ENCODE assay signal across 7 mouse cellular contexts in the genomic region with DNA sequence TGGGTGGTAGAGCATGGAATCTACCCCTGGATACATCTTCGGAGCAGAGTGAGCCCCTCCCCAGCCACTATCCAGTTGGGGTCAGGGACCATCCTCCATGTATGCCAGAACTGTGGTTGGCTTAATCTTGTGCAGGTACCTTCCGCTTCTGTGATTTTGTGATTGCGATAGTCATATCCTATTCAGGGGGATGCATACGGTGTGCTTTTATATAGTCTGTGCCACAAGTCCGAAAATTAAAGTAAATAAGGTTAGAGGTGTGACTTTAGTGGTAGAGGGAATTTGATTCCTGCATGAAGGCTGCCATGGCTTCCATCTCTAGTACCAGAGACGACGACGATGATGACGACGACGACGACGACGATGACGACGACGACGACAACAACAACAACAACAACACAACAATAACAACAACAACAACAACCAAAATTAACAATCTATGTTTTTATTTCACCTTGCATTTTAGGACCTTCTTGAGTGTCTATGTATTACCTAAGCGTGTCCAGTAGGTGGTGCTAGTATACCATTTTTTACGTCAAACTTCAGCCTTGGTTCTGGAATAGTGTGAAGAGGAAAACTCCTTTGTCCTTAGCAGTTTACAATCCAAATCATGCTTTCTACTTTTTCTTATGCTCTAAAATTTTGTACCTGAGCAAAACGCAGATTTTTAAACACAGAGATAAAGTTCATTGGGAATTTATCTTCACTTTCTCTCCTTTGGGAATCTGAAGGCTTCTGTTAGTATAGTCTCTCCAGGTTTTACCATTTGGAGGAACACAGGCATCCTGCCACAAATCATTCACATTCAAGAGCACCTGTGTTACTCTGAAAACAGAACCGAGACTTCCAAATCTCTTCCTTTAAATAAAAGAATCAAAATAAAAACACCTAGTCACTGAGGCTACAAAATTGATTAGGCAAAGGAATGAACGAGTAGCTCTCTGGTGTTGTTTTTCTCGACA.
DNase-seq lines count a peak whose midpoint lies in the region; ATAC-seq and TF ChIP-seq lines count a peak whose summit lies in the region.

No protein-coding gene starts in this region.

- no peaks in the 10 kb centered on the region for H3K27me3 ChIP-seq in embryonic facial prominence, embryonic 12.5 days
- H3K27me3 ChIP-seq in lung, postnatal 0 days (replicated peaks; ENCODE audit: insufficient read depth, low read length) = no peaks in the 10 kb centered on the region
- no peaks in the 10 kb centered on the region for H3K27me3 ChIP-seq in kidney, embryonic 15.5 days

- no peak for TF ChIP-seq EP300 in lung, postnatal 0 days (IDR thresholded peaks at IDR 0.05)

- H3K4me3 ChIP-seq in embryonic facial prominence, embryonic 12.5 days = no peak overlapping the region
- H3K4me3 ChIP-seq in lung, postnatal 0 days (ENCODE audit: low read depth, low read length) = no peak overlapping the region
- no peak overlapping the region for H3K4me3 ChIP-seq in kidney, embryonic 15.5 days (replicated peaks)

- H3K9ac ChIP-seq in embryonic facial prominence, embryonic 12.5 days = no peak overlapping the region
- no peak overlapping the region for H3K9ac ChIP-seq in lung, postnatal 0 days (replicated peaks; ENCODE audit: low read depth)
- H3K9ac ChIP-seq in kidney, embryonic 15.5 days = no peak overlapping the region

- WGBS in embryonic facial prominence, embryonic 12.5 days = 31% methylated on average over 24 of the region's 24 CpGs
- 27% methylated on average over 24 of the region's 24 CpGs for WGBS in lung, postnatal 0 days
- 31% methylated on average over 24 of the region's 24 CpGs for WGBS in kidney, embryonic 15.5 days

- no peaks in the 10 kb centered on the region for H3K36me3 ChIP-seq in embryonic facial prominence, embryonic 12.5 days
- no peaks in the 10 kb centered on the region for H3K36me3 ChIP-seq in lung, postnatal 0 days (ENCODE audit: insufficient read depth, low read length)
- H3K36me3 ChIP-seq in kidney, embryonic 15.5 days = no peaks in the 10 kb centered on the region

- no peak overlapping the region for H3K4me2 ChIP-seq in embryonic facial prominence, embryonic 12.5 days (replicated peaks)
- H3K4me2 ChIP-seq in lung, postnatal 0 days (replicated peaks; ENCODE audit: low read depth, low read length) = no peak overlapping the region
- no peak overlapping the region for H3K4me2 ChIP-seq in kidney, embryonic 15.5 days

- H3K4me1 ChIP-seq in embryonic facial prominence, embryonic 12.5 days = no peaks in the 10 kb centered on the region
- H3K4me1 ChIP-seq in lung, postnatal 0 days (ENCODE audit: insufficient read depth, low read depth, low read length) = no peaks in the 10 kb centered on the region
- peaks cover 22% of the 10 kb centered on the region for H3K4me1 ChIP-seq in kidney, embryonic 15.5 days

- peak; percentile 27 for DNase-seq in kidney, postnatal 14 days
- no peak for DNase-seq in kidney, postnatal 4 days
- DNase-seq in MN1 (ENCODE audit: low spot score) = peak; percentile 63
- DNase-seq in lung, postnatal 0 days (ENCODE audit: low spot score) = peak; percentile 80
- no peak for DNase-seq in spleen, postnatal 14 days (ENCODE audit: low spot score in 2 of 2)

- peak; percentile 64; the same call in 1 of the 2 replicates for ATAC-seq in embryonic facial prominence, embryonic 12.5 days (ENCODE audit: insufficient number of reproducible peaks, insufficient read depth, low FRiP score, low TSS enrichment)
- no peak for ATAC-seq in lung, postnatal 0 days
- ATAC-seq in kidney, embryonic 15.5 days (replicated peaks; ENCODE audit: low FRiP score) = no peak; the same call in 1 of the 2 replicates

- TF ChIP-seq CTCF in lung, postnatal 0 days (IDR thresholded peaks at IDR 0.05) = peak; percentile 83

- H3K9me3 ChIP-seq in embryonic facial prominence, embryonic 12.5 days = no peaks in the 10 kb centered on the region
- H3K9me3 ChIP-seq in lung, postnatal 0 days (ENCODE audit: low read length) = no peaks in the 10 kb centered on the region
- no peaks in the 10 kb centered on the region for H3K9me3 ChIP-seq in kidney, embryonic 15.5 days (replicated peaks)

- H3K27ac ChIP-seq in embryonic facial prominence, embryonic 12.5 days = no peak overlapping the region
- no peak overlapping the region for H3K27ac ChIP-seq in lung, postnatal 0 days (ENCODE audit: low read length)
- H3K27ac ChIP-seq in kidney, embryonic 15.5 days = no peak overlapping the region

Comparison
In these comparisons a context has a peak if more than half of its experiments do, and no peak if none do; other contexts are left out.
1. DNase-seq: peak in kidney, postnatal 14 days (single experiment), MN1 (single experiment) and lung, postnatal 0 days (single experiment); none in kidney, postnatal 4 days (0 of 2) and spleen, postnatal 14 days (0 of 2).